Mouse (Mus musculus): ENCODE data around the gene D130052B06Rik.

The D130052B06Rik gene

GRCm38 (mm10) chr11:33598986-33599385 lies at the start of gene D130052B06Rik:
Gene D130052B06Rik (plus strand): TSS chr11:33599302.
- no peak for DNase-seq (ENCODE audit: low spot score in 2 of 2)

- no peak for DNase-seq (ENCODE audit: low spot score in 2 of 2)
These were observed 48.1 kb upstream of the D130052B06Rik start for GRCm38 (mm10) chr11:33550861-33551560.

- no peak for DNase-seq (ENCODE audit: low spot score in 2 of 2)
These were observed 45.0 kb upstream of the D130052B06Rik start for GRCm38 (mm10) chr11:33554123-33554522.

DNA sequence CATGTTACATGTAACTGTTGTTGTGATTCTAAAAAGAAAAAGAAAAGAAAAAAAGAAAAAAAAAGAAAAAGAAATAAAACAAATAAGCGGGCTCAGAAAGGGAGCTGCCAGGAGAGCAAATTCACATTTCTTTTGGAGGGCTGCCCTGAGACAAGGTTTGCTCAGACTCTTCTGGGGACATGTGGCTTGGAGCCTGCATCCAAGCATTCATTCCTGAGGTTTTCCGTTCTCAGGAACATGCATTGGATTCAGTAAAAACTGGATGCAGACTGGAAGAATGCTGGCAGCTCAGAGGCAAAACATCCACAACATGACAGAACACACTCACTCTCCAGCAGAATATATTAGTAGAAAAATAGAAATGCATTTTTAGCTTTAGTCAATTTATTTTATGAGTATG lies 35.2 kb upstream of the D130052B06Rik start:
- no peak for DNase-seq (ENCODE audit: low spot score in 2 of 2)

GRCm38 (mm10) chr11:33570413-33570812 lies 28.7 kb upstream of the D130052B06Rik start:
- DNase-seq (ENCODE audit: low spot score in 2 of 2): peak in 1 of 2 experiments; percentile 11

DNA sequence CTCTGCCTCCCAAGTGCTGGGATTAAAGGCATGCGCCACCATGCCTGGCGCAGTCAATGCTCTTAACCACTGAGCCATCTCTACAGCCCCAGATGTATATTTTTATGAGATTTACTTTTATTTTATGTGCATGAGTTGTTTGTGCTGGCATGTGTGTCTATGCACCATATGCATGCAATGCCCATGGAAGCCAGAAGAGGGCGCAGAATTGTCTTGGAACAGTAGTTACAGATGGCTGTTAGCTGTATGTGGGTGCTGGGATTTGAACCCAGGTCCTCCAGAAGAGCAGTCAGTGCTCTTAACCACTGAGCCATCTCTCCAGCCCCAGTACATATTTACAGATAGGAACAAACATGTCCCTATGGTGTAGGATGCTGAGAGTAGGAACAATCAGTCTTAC lies 24.2 kb upstream of the D130052B06Rik start:
- no peak for DNase-seq (ENCODE audit: low spot score in 2 of 2)

DNA sequence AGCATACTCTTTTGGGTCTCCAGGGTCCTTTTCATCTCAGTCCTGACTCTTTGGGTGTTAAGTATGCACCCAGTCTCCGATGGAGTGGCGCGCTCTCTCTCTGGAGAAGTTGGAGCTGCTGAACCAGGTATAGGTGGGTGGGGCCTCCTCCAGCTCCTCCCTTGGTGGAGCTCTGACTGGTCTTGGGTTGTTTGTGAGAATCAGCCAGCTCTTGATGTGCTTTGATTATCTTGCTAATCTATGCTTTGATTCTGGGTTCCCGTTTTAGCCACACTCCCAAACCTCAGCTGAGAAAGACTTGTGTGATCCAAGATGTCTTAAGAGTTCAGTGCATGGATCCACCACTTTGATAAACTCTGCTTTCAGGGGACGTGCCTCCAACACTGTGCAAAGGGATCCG lies 20.2 kb upstream of the D130052B06Rik start, which contains the start of gene Gabrp:
Gene Gabrp (minus strand): TSS at position 101 of the 400 bp plus-strand sequence.
- DNase-seq (ENCODE audit: low spot score in 2 of 2): no peak

DNA sequence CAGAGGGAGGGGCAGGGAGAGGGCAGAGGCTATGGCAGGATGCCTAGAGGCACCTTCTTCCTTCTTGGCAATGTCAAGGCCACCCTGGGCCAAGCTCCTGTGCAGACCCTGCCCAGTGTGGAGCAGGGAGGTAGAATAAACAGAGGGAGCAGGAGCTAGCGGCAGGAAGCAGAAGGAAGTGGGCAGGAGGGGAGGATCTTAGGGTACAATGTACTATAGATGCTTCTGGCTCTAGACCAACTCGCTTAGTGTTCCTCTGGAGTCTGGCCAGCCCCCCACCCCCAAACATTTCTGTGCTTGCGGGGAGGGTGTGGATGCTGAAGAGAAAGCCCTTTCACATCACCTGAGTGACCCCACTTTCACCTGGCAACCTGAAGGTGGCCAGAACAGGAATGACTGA lies 19.5 kb upstream of the D130052B06Rik start:
- DNase-seq (ENCODE audit: low spot score in 2 of 2): no peak

DNA sequence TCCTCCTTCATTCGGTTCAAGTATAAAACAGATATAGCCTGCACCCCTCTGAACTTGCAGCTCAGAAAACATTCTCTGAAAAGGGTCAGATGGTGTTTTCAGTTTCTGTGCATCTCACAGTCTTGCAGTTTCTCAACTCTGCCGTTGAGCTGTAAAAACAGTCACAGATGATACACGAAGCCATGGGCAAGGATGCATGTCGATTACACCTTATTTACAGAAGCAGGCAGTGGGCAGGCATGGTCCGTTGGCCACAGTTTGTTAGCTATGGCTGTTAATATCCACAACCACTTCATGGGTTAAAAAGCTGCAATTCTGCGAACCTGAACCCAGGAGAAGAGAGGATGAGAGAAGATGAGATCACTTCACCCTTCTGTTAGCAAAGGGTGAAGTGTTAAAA lies 12.5 kb upstream of the D130052B06Rik start:
- no peak for DNase-seq (ENCODE audit: low spot score in 2 of 2)

DNA sequence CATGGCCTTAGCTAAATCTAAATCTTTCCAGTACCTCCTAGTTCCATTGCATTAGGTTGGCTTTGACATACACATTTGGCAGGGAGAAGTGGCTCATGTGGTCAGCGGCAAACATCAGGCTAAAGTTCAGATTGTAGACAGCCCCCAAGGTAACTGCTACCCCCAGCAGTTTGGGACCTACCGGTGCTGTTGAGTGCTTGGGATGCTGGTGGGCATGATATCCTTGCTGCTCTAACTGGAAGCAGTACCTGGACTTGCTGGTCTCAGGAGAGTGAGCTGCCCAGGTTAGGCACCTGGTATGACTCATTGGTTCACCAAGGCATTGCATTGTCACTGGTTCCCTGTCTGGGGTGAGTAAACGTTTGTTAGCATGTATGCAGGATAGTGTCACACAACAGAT lies 8.3 kb upstream of the D130052B06Rik start:
- DNase-seq (ENCODE audit: low spot score in 2 of 2): no peak

DNA sequence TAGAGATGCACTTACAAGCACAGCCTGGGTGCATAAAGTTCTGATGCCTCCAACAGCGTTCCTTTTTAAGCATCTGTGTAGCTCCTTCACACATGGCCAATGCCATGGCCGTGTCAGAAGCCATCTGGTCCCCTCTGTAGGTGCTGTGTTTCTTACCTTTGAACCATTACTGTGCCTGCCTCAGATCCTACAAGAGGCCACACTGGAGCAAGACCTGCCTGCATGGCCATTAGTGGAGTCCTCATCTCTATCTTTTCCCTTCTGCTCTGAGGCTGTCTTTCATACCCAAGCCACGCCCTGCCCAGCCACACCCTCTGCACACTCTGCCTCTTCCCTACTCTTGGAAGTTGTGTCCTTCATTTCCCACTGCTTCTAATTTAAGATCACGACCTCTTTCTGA lies 6.3 kb upstream of the D130052B06Rik start:
- no peak for DNase-seq (ENCODE audit: low spot score in 2 of 2)

- DNase-seq (ENCODE audit: low spot score in 2 of 2): no peak
These were observed 2.4 kb upstream of the D130052B06Rik start for GRCm38 (mm10) chr11:33596655-33597054.

DNA sequence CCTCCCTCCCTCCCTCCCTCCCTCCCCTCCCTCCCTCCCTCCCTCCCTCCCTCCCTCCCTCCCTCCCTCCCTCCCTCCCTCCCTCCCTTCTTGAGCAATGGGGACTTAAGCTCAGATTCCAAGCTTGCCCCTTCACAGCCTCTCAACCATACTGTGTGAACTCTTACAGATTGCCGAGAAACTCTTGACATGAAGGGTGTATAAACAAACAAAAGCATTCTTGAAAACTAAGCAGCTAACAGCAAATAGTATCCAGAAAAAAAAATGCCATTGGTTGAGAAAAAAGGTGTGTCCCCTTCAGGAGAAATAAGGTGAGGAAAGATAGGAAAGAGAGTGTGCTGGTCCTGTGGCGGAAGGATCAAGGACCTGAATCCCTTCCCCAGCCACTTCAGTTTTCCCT lies 4.1 kb downstream of the D130052B06Rik start:
- DNase-seq (ENCODE audit: low spot score in 2 of 2): no peak

DNA sequence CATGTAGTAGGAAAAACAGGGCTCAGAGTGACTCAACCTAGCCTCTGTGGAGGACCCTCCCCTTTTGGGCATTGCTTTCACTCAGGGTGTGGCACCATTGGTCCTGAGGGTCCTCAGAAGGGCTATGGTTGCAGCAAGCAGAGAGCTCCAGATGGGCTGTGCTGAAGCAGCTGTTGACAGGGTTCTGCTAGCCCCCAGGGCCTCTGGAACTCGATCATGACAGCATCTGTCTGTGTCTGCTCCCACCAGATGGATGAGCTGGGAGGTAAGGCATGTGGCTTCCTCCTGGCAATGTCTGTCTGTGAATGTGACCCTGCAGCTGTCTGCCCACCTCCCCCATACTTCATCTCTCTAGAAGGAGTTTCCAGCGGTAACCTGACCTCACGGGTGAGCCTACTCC lies 8.7 kb downstream of the D130052B06Rik start:
- no peak for DNase-seq (ENCODE audit: low spot score in 2 of 2)

DNA sequence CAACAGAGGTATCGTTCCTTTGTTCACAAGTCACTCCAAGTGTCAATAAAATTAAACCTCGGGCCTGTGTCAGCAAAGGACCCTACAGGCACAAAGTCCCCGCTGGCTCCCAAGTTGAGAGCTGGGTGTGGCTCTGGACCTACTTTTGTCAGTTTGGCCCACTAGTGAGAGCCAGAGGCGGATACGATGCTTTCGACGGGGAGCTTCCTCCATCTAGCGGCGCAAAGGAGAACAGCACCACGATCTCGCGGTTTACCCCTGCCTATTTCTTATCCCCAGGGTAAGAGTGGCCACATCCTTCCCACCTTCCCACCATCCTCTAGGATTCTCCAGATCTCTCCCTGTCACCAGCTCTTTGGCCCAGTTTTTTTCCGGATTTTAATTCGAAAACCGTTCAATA lies 15.1 kb downstream of the D130052B06Rik start:
- DNase-seq (ENCODE audit: low spot score in 2 of 2): peak in 1 of 2 experiments; percentile 68

- DNase-seq (ENCODE audit: low spot score in 2 of 2): no peak
These were observed 28.1 kb downstream of the D130052B06Rik start for GRCm38 (mm10) chr11:33627136-33627742.

- no peak for DNase-seq (ENCODE audit: low spot score in 2 of 2)
These were observed 38.0 kb downstream of the D130052B06Rik start for GRCm38 (mm10) chr11:33637107-33637506.

- no peak for DNase-seq (ENCODE audit: low spot score in 2 of 2)
These were observed 50.3 kb downstream of the D130052B06Rik start for GRCm38 (mm10) chr11:33649358-33649757.

- DNase-seq (ENCODE audit: low spot score in 2 of 2): no peak
These were observed 55.4 kb downstream of the D130052B06Rik start for GRCm38 (mm10) chr11:33654485-33654884.

- no peak for DNase-seq (ENCODE audit: low spot score in 2 of 2)
These were observed 56.1 kb downstream of the D130052B06Rik start for GRCm38 (mm10) chr11:33655221-33655620.

GRCm38 (mm10) chr11:33655861-33656593 lies 56.9 kb downstream of the D130052B06Rik start:
- no peak for DNase-seq (ENCODE audit: low spot score in 2 of 2)

- no peak for DNase-seq (ENCODE audit: low spot score in 2 of 2)
These were observed 61.2 kb downstream of the D130052B06Rik start for GRCm38 (mm10) chr11:33660016-33660913.
